9 mouse cellular contexts compared by ENCODE assay signal in the genomic region with DNA sequence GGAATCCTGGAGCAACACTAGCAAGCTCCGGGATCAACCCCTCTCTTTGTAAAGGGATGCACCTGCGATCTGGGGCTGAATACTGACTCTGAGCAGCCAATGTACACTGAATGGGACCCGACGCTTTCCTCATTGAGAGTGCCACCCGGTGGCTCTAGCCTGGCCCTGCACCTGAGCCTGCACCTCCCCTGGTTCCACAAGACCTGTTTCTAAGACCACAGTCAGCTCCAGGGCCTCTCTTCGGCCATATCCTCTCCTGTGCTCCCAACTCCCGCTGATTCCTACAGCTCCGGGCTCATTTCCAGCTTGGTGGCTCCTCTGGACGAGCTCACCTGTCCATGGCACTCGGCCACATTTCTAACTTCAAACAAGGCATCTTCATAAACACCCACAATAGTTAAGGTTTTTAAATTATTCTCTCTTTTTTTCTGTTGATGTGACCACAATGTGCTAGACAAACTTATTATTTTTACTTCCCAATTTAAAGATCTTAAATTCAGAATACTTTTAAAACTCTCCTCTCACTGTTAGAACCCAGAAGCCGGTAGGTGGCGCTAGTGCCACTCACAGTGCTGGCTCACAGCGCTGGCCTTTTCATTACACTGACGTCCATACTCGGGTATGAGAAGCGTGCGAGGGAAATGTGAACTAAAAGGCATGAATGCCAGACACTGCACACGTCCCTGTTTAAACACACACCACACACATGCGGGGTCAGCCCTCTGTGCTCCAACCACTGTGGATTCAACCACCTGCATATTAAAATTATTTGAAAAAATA. TPM values are rescaled to one million over a fixed set of nuclear protein-coding genes. Genes with fewer than 3 reads are reported as not detected.
DNase-seq lines count a peak whose midpoint lies in the region; ATAC-seq and TF ChIP-seq lines count a peak whose summit lies in the region.
"Had no signal": no experiment of that assay in that cellular context is flagged by ENCODE, and none has a peak within 500 bp of the region (broad histone marks: within the 10 kb centered on the region; RNA-seq: fewer than 3 reads in every experiment).

No protein-coding gene starts in this region.

- DNase-seq in Patski (ENCODE audit: low read depth, low spot score): no peak
- DNase-seq in cerebellum, postnatal 10 days: peak; percentile 93 to 94
- DNase-seq in frontal cortex, postnatal 36 days (ENCODE audit: low spot score in 2 of 2): peak; percentile 66 to 74
- peak; percentile 91 for DNase-seq in hindbrain, embryonic 14.5 days (ENCODE audit: low spot score)
- peak; percentile 67 to 95 for DNase-seq in layer of hippocampus, postnatal 25 days (ENCODE audit: extremely low spot score in 1 of 2, low spot score in 1 of 2)
- DNase-seq in lung, postnatal 4 days: peak; percentile 72 to 85
- DNase-seq in right cerebral cortex, adult 2 months (ENCODE audit: low spot score in 2 of 2): peak; percentile 85 to 87
- peak; percentile 61 for DNase-seq in urinary bladder, adult 2 months (ENCODE audit: low spot score)

- H3K36me3 ChIP-seq in hindbrain, embryonic 14.5 days (replicated peaks; ENCODE audit: control insufficient read depth, insufficient read depth): no peaks in the 10 kb centered on the region

- no peaks in the 10 kb centered on the region for H3K9me3 ChIP-seq in hindbrain, embryonic 14.5 days (ENCODE audit: control insufficient read depth, low read length)

- 18% methylated on average over 19 of the region's 19 CpGs for WGBS in hindbrain, embryonic 14.5 days

- CTCF ChIA-PET in Patski (lab: Charles Lee): interaction anchor here (0.6 to 3.0 kb wide), 17 partner anchors 8 to 652 kb away, joined by 3 to 25 read pairs (median 4); no protein-coding TSS in a partner anchor

- ATAC-seq in Patski: peak; percentile 78
- peak; percentile 79; the same call in 1 of the 2 replicates for ATAC-seq in hindbrain, embryonic 14.5 days (ENCODE audit: low FRiP score)

- no peak overlapping the region for H3K4me3 ChIP-seq in hindbrain, embryonic 14.5 days (replicated peaks; ENCODE audit: low read length)
- H3K4me3 ChIP-seq: myocyte had no signal

- no peaks in the 10 kb centered on the region for H3K27me3 ChIP-seq in Patski
- H3K27me3 ChIP-seq in hindbrain, embryonic 14.5 days (ENCODE audit: control insufficient read depth, insufficient read depth, low read length): no peaks in the 10 kb centered on the region

- no peak overlapping the region for H3K27ac ChIP-seq in hindbrain, embryonic 14.5 days

- POLR2A ChIA-PET in Patski (lab: Charles Lee): no interaction called here

- H3K4me1 ChIP-seq in hindbrain, embryonic 14.5 days (replicated peaks; ENCODE audit: control insufficient read depth, insufficient read depth, low read length): no peaks in the 10 kb centered on the region

- peak; percentile 93 for TF ChIP-seq CTCF in Patski (IDR thresholded peaks at IDR 0.05)

- no peak overlapping the region for H3K9ac ChIP-seq in hindbrain, embryonic 14.5 days

- in situ Hi-C loops in Patski (cut with MboI; ENCODE audit: low pct_unique_long_range_greater_than_20kb): loop anchor here (5.0 to 10.0 kb wide), 2 partner anchors 69 to 329 kb away; a partner anchor contains a TSS

- 0 out of 2 replicates have a peak overlapping the region, but pooled peaks have one; percentile 20 for H3K4me2 ChIP-seq in hindbrain, embryonic 14.5 days (replicated peaks)

RNA-seq across cellular contexts. Expression of a gene that starts 48.5 kb away (rescaled TPM):
- 0.71 TPM for polyA plus RNA-seq in Patski (2021)
- polyA plus RNA-seq in hindbrain, embryonic 14.5 days (2014; fragmentation: Nextera tagmentation; extraction: Ambion mirVana): 3.2 and 4.0 TPM in 2 replicates
- 1 to 10 TPM in 1 of 2 experiments, under 1 TPM in 1; 0.77 to 1.1 TPM for total RNA-seq in layer of hippocampus, postnatal 25 days (2021)
- polyA plus RNA-seq in urinary bladder, adult 2 months (2012; rRNA removed): 53.1 and 66.1 TPM in 2 replicates

RNA-seq across cellular contexts. Expression of a gene that starts 57.9 kb away (rescaled TPM):
- polyA plus RNA-seq in Patski (2021): 258 TPM
- 279 and 312 TPM in 2 replicates for polyA plus RNA-seq in hindbrain, embryonic 14.5 days (2014; fragmentation: Nextera tagmentation; extraction: Ambion mirVana)
- 100 to 1,000 TPM; 148 to 165 TPM for total RNA-seq in layer of hippocampus, postnatal 25 days (2021)
- 288 and 294 TPM in 2 replicates for polyA plus RNA-seq in urinary bladder, adult 2 months (2012; rRNA removed)

Comparison
In these comparisons a context has a peak if more than half of its experiments do, and no peak if none do; other contexts are left out.
1. RNA of a gene that starts 48.5 kb away (polyA plus RNA-seq): 53.1 to 66.1 TPM in urinary bladder, adult 2 months; 3.2 to 4.0 TPM in hindbrain, embryonic 14.5 days and 0.71 TPM in Patski (single experiment); every median in the first group is over 10 times any median in the second.